Mouse (Mus musculus) urinary bladder, adult 2 months (tissue): ENCODE measurements around the gene Begain. TPM values are rescaled to one million over a fixed set of nuclear protein-coding genes. Genes with fewer than 3 reads are reported as not detected.

ENCODE experiments used
- polyA plus RNA-seq: library from polyadenylated mRNA; depleted of rRNA; stranded (reverse); fragments of >200 nt; gene quantifications from 2 replicates; pipeline ENCODE4 v1.2.3, GENCODE M21; 2012; rRNA removed

Begain gene
- polyA plus RNA-seq, 1 experiment: 1.4 TPM

Other genes starting within 250 kb of the Begain start
- gene Slc25a29, start 232.3 kb downstream of the Begain start, polyA plus RNA-seq: 7.6 and 8.8 TPM in 2 replicates
- gene Slc25a47, start 232.2 kb downstream of the Begain start, polyA plus RNA-seq: 8.4 and 8.8 TPM in 2 replicates
- gene Wdr25, start 174.6 kb downstream of the Begain start, polyA plus RNA-seq: 11.8 and 13.6 TPM in 2 replicates
- gene Wars, start 174.0 kb downstream of the Begain start, polyA plus RNA-seq: 61.9 and 62.0 TPM in 2 replicates